Mouse (Mus musculus): Measurements from ENCODE around the gene Qrfp. TPM values are rescaled to one million over a fixed set of nuclear protein-coding genes. Genes with fewer than 3 reads are reported as not detected.

Qrfp gene
- polyA plus RNA-seq, 1 experiment from 2014 or later = 0.05 TPM

DNA sequence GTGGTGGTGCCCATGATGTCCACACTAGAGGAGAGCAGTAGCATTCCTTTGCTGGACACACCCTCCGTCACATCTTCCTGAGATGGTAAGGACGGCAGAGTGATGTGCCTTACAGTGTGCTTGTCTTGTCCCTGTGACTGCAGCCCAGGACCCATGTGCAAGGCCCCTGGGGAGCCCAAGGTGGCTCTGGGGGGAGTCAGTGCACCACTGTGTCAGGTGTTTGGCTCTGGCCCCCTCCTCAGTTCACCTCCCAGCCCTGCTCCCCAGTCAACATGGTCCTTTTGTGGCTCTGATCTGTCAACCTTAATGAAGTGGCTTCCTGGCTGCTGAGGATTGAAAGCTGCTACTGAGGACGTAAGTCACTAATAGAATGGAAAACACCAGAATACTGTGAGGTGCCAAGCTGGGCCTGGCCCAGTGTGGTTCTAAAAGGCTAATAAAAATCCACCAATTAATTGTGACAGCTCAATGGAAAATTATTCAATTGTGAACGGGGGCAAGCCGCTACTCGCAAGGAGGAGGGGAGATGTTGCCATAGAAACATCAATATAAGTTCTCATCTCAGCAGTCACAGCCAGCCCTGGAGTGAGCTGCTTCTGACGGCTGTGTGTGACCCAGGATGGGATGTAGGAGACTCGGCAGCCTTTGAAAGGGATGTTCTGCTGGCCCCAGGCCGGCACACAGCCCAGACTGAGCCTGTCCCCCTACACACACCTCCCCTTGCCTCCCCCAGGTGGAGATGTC is 3.6 kb downstream of the Qrfp start:
- Histone ChIP-seq H3K4me2 (ENCODE audit: low read depth, low read length) (no peak overlapping the region), H3K27me3 (ENCODE audit: control insufficient read depth, insufficient read depth, low read depth, low read length) (peaks cover 8% of the 10 kb centered on the region), H3K27ac (ENCODE audit: low read length) (no peak overlapping the region), H3K36me3 (ENCODE audit: control insufficient read depth, insufficient read depth) (peaks cover 3% of the 10 kb centered on the region; the same call in 1 of the 2 replicates), H3K4me1 (ENCODE audit: control insufficient read depth, low read depth, low read length) (peaks cover 4% of the 10 kb centered on the region; the same call in 1 of the 2 replicates), H3K4me3 (ENCODE audit: low read depth, low read length) (no peak overlapping the region), H3K9ac (ENCODE audit: low read depth, low read length) (no peak overlapping the region), H3K9me3 (replicated peaks; ENCODE audit: control insufficient read depth, low read length) (no peaks in the 10 kb centered on the region)
- 53% methylated on average over 9 of the region's 9 CpGs for WGBS (ENCODE audit: insufficient replicate concordance)
- no peak for ATAC-seq (ENCODE audit: low read depth)

DNA sequence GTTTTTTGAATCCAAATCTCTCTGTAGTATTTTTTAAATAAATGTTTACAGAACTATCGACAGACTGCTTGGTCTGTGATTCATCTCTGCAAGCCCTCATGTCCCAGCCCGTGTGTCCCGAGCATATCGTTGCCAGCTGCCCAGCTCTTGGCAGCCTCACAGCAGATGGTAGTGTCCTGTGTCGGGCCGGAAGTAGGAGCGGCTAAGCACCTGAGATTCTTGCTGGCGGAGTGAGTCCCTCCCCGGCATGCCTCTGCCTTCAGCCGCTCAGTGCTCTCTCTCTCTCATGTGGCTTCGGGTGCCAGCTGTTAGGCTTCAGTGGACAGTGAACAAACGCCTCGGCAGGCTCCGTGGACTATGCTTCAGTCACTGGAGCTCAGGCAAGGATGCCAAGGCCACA is 6.9 kb downstream of the Qrfp start:
- peaks cover 9% of the 10 kb centered on the region for H3K36me3 ChIP-seq (ENCODE audit: control insufficient read depth, insufficient read depth)
- no peak for ATAC-seq (ENCODE audit: low read depth)
- 76% methylated on average over 14 of the region's 14 CpGs for WGBS (ENCODE audit: insufficient replicate concordance)

GRCm38 (mm10) chr2:31802811-31803210 is 7.6 kb downstream of the Qrfp start:
- H3K36me3 ChIP-seq (ENCODE audit: control insufficient read depth, insufficient read depth) = peaks cover 11% of the 10 kb centered on the region

More for the DNA sequence above, 6.9 kb downstream of the Qrfp start:
- H3K4me2 ChIP-seq (ENCODE audit: low read depth, low read length) = no peak overlapping the region
- no peak overlapping the region for H3K9ac ChIP-seq (ENCODE audit: low read depth, low read length)
- peaks cover under 1% of the 10 kb centered on the region; the same call in 1 of the 2 replicates for H3K4me1 ChIP-seq (ENCODE audit: control insufficient read depth, low read depth, low read length)
- no peak overlapping the region for H3K27ac ChIP-seq (ENCODE audit: low read length)
- H3K9me3 ChIP-seq (replicated peaks; ENCODE audit: control insufficient read depth, low read length) = no peaks in the 10 kb centered on the region
- no peak overlapping the region for H3K4me3 ChIP-seq (ENCODE audit: low read depth, low read length)
- H3K27me3 ChIP-seq (ENCODE audit: control insufficient read depth, insufficient read depth, low read depth, low read length) = no peaks in the 10 kb centered on the region

GRCm38 (mm10) chr2:31801416-31801815 is 9.0 kb downstream of the Qrfp start:
- H3K27me3 ChIP-seq (ENCODE audit: control insufficient read depth, insufficient read depth, low read depth, low read length) = no peaks in the 10 kb centered on the region
- no peaks in the 10 kb centered on the region for H3K9me3 ChIP-seq (replicated peaks; ENCODE audit: control insufficient read depth, low read length)
- no peak overlapping the region for H3K4me3 ChIP-seq (ENCODE audit: low read depth, low read length)
- 81% methylated on average over 9 of the region's 9 CpGs for WGBS (ENCODE audit: insufficient replicate concordance)
- H3K4me1 ChIP-seq (ENCODE audit: control insufficient read depth, low read depth, low read length) = no peaks in the 10 kb centered on the region
- H3K27ac ChIP-seq (ENCODE audit: low read length) = no peak overlapping the region
- H3K9ac ChIP-seq (ENCODE audit: low read depth, low read length) = no peak overlapping the region
- ATAC-seq (ENCODE audit: low read depth) = no peak
- peaks cover 17% of the 10 kb centered on the region for H3K36me3 ChIP-seq (ENCODE audit: control insufficient read depth, insufficient read depth)
- no peak overlapping the region for H3K4me2 ChIP-seq (ENCODE audit: low read depth, low read length)

More at GRCm38 (mm10) chr2:31802811-31803210, 7.6 kb downstream of the Qrfp start:
- no peak for ATAC-seq (ENCODE audit: low read depth)
- H3K27me3 ChIP-seq (ENCODE audit: control insufficient read depth, insufficient read depth, low read depth, low read length) = no peaks in the 10 kb centered on the region
- no peaks in the 10 kb centered on the region for H3K4me1 ChIP-seq (ENCODE audit: control insufficient read depth, low read depth, low read length)
- no peak overlapping the region for H3K27ac ChIP-seq (ENCODE audit: low read length)
- H3K9me3 ChIP-seq (replicated peaks; ENCODE audit: control insufficient read depth, low read length) = no peaks in the 10 kb centered on the region
- H3K9ac ChIP-seq (ENCODE audit: low read depth, low read length) = no peak overlapping the region
- no peak overlapping the region for H3K4me3 ChIP-seq (ENCODE audit: low read depth, low read length)
- H3K4me2 ChIP-seq (ENCODE audit: low read depth, low read length) = no peak overlapping the region
- WGBS (ENCODE audit: insufficient replicate concordance) = 80% methylated on average over 8 of the region's 8 CpGs

GRCm38 (mm10) chr2:31796943-31797342 is 13.4 kb downstream of the Qrfp start:
- no peak for ATAC-seq (ENCODE audit: low read depth)
- Histone ChIP-seq H3K4me1 (ENCODE audit: control insufficient read depth, low read depth, low read length) (no peaks in the 10 kb centered on the region), H3K27ac (ENCODE audit: low read length) (no peak overlapping the region), H3K9me3 (replicated peaks; ENCODE audit: control insufficient read depth, low read length) (no peaks in the 10 kb centered on the region), H3K27me3 (ENCODE audit: control insufficient read depth, insufficient read depth, low read depth, low read length) (no peaks in the 10 kb centered on the region), H3K36me3 (ENCODE audit: control insufficient read depth, insufficient read depth) (peaks cover 22% of the 10 kb centered on the region), H3K4me3 (ENCODE audit: low read depth, low read length) (no peak overlapping the region), H3K4me2 (ENCODE audit: low read depth, low read length) (no peak overlapping the region), H3K9ac (ENCODE audit: low read depth, low read length) (no peak overlapping the region)
- 66% methylated on average over 3 of the region's 3 CpGs for WGBS (ENCODE audit: insufficient replicate concordance)

- Histone ChIP-seq H3K27me3 (ENCODE audit: control insufficient read depth, insufficient read depth, low read depth, low read length) (no peaks in the 10 kb centered on the region), H3K36me3 (ENCODE audit: control insufficient read depth, insufficient read depth) (peaks cover 18% of the 10 kb centered on the region), H3K9ac (ENCODE audit: low read depth, low read length) (no peak overlapping the region), H3K4me3 (ENCODE audit: low read depth, low read length) (no peak overlapping the region), H3K4me2 (ENCODE audit: low read depth, low read length) (no peak overlapping the region), H3K4me1 (ENCODE audit: control insufficient read depth, low read depth, low read length) (no peaks in the 10 kb centered on the region), H3K9me3 (replicated peaks; ENCODE audit: control insufficient read depth, low read length) (no peaks in the 10 kb centered on the region), H3K27ac (ENCODE audit: low read length) (no peak overlapping the region)
- ATAC-seq (ENCODE audit: low read depth) = no peak
- 57% methylated on average over 6 of the region's 6 CpGs for WGBS (ENCODE audit: insufficient replicate concordance)
Observed at GRCm38 (mm10) chr2:31792611-31793010, 17.8 kb downstream of the Qrfp start.

DNA sequence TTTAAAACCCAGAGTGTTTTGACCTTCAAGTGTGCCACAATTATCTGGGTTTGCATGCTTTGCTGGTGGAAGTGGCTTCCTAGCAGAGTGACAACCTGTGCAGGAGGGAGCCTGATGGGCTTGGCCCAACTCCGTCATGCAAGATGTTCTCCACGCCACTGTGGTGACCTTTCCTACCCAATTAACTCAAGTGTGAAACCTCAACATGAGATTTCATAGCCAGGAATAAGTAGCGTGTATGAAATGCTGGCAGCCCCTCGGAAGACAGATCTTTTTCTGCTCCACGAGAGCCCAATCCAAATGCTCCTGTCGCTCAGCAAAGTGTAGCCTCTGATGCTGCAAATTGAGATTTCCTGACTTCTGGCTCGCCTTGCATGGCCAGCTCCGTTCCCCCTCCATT is 19.1 kb downstream of the Qrfp start:
- H3K36me3 ChIP-seq (ENCODE audit: control insufficient read depth, insufficient read depth) = peaks cover 15% of the 10 kb centered on the region
- 78% methylated on average over 8 of the region's 8 CpGs for WGBS (ENCODE audit: insufficient replicate concordance)
- H3K4me1 ChIP-seq (ENCODE audit: control insufficient read depth, low read depth, low read length) = no peaks in the 10 kb centered on the region
- no peaks in the 10 kb centered on the region for H3K27me3 ChIP-seq (ENCODE audit: control insufficient read depth, insufficient read depth, low read depth, low read length)
- H3K4me2 ChIP-seq (ENCODE audit: low read depth, low read length) = no peak overlapping the region
- H3K9ac ChIP-seq (ENCODE audit: low read depth, low read length) = no peak overlapping the region
- no peak overlapping the region for H3K4me3 ChIP-seq (ENCODE audit: low read depth, low read length)
- H3K9me3 ChIP-seq (replicated peaks; ENCODE audit: control insufficient read depth, low read length) = no peaks in the 10 kb centered on the region
- ATAC-seq (ENCODE audit: low read depth) = no peak
- no peak overlapping the region for H3K27ac ChIP-seq (ENCODE audit: low read length)

DNA sequence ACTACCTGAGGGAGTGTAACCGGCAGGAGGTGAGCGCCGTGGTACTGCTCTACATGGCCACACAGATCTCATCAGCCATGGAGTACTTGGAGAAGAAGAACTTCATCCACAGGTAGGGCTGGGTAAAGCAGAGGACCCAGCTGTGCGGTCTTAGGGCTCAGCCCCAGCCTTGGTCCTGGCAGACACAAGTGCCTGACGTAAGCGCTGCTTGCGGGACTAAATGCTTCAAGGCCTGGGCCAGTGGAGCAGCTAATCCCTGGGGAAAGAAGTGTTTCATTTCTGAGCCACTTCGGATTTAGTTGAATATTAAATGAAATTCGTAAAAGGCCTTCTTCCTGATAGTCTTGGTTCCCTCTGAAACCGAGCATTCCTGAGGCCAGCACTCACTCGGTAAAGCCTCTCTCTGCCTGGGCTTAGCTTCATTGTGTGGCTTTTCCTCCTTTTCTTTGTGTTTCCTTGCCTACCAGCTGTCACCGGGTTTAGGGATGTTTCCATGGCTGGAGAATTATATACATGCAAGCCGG is 19.6 kb downstream of the Qrfp start:
- no peaks in the 10 kb centered on the region for H3K9me3 ChIP-seq (replicated peaks; ENCODE audit: control insufficient read depth, low read length)
- no peaks in the 10 kb centered on the region for H3K4me1 ChIP-seq (ENCODE audit: control insufficient read depth, low read depth, low read length)
- WGBS (ENCODE audit: insufficient replicate concordance) = 81% methylated on average over 13 of the region's 13 CpGs
- ATAC-seq (ENCODE audit: low read depth) = no peak
- H3K4me2 ChIP-seq (ENCODE audit: low read depth, low read length) = no peak overlapping the region
- no peak overlapping the region for H3K9ac ChIP-seq (ENCODE audit: low read depth, low read length)
- peaks cover 15% of the 10 kb centered on the region for H3K36me3 ChIP-seq (ENCODE audit: control insufficient read depth, insufficient read depth)
- H3K27me3 ChIP-seq (ENCODE audit: control insufficient read depth, insufficient read depth, low read depth, low read length) = no peaks in the 10 kb centered on the region
- no peak overlapping the region for H3K27ac ChIP-seq (ENCODE audit: low read length)
- no peak overlapping the region for H3K4me3 ChIP-seq (ENCODE audit: low read depth, low read length)

GRCm38 (mm10) chr2:31789215-31789614 is 21.2 kb downstream of the Qrfp start:
- no peaks in the 10 kb centered on the region for H3K4me1 ChIP-seq (ENCODE audit: control insufficient read depth, low read depth, low read length)
- H3K4me3 ChIP-seq (ENCODE audit: low read depth, low read length) = no peak overlapping the region
- 63% methylated on average over 2 of the region's 2 CpGs for WGBS (ENCODE audit: insufficient replicate concordance)
- H3K27me3 ChIP-seq (ENCODE audit: control insufficient read depth, insufficient read depth, low read depth, low read length) = no peaks in the 10 kb centered on the region
- no peak overlapping the region for H3K4me2 ChIP-seq (ENCODE audit: low read depth, low read length)
- H3K9me3 ChIP-seq (replicated peaks; ENCODE audit: control insufficient read depth, low read length) = no peaks in the 10 kb centered on the region
- no peak for ATAC-seq (ENCODE audit: low read depth)
- H3K27ac ChIP-seq (ENCODE audit: low read length) = no peak overlapping the region
- H3K9ac ChIP-seq (ENCODE audit: low read depth, low read length) = no peak overlapping the region
- peaks cover 19% of the 10 kb centered on the region for H3K36me3 ChIP-seq (ENCODE audit: control insufficient read depth, insufficient read depth)
